Mouse (Mus musculus) stomach, postnatal 0 days (tissue): ENCODE measurements around the gene Cwc22. TPM values are rescaled to one million over a fixed set of nuclear protein-coding genes. Genes with fewer than 3 reads are reported as not detected.
A peak's percentile ranks its signal among the peaks of the same experiment; 100 is the strongest.

Experiments
- ATAC-seq: fragments of 200-750 bp; cut with Nextera tagmentation; 2 replicates; pipeline ENCODE4 v1.8.0; 2017; ENCODE audit not compliant: low FRiP score, low TSS enrichment
- DNase-seq: peaks from one replicate; pipeline ENCODE4 v3.0.0-alpha.2; 2016; ENCODE audit warnings: low spot score
- H3K27ac ChIP-seq: fragments of 300-500 bp; sonication (generic); replicated peaks from 2 replicates; pipeline ENCODE4 v1.5.1; 2014; ENCODE audit warnings: mild to moderate bottlenecking, control low read depth
- H3K27me3 ChIP-seq: fragments of 300-500 bp; sonication (generic); 2 replicates; pipeline ENCODE4 v1.6.1; 2014; ENCODE audit warnings: low read length; ENCODE audit not compliant: control insufficient read depth, insufficient read depth
- H3K36me3 ChIP-seq: fragments of 300-500 bp; sonication (generic); 2 replicates; pipeline ENCODE4 v1.6.1; 2014; ENCODE audit warnings: low read length, mixed read lengths; ENCODE audit not compliant: control insufficient read depth, insufficient read depth
- H3K4me1 ChIP-seq: fragments of 300-500 bp; sonication (generic); replicated peaks from 2 replicates; pipeline ENCODE4 v1.6.1; 2014; ENCODE audit warnings: antibody characterized with exemption; ENCODE audit not compliant: control insufficient read depth, insufficient read depth
- H3K4me2 ChIP-seq: fragments of 300-500 bp; sonication (generic); replicated peaks from 2 replicates; pipeline ENCODE4 v1.6.1; 2014; ENCODE audit warnings: low read depth, mild to moderate bottlenecking, control low read depth, moderate library complexity
- H3K4me3 ChIP-seq: fragments of 300-500 bp; sonication (generic); 2 replicates; pipeline ENCODE4 v1.5.1; 2014; ENCODE audit warnings: low read depth, low read length, control low read depth
- H3K9ac ChIP-seq: fragments of 300-500 bp; sonication (generic); 2 replicates; pipeline ENCODE4 v1.6.1; 2014; ENCODE audit warnings: mild to moderate bottlenecking, low read length, control low read depth, mixed read lengths
- H3K9me3 ChIP-seq: fragments of 300-500 bp; sonication (generic); 2 replicates; pipeline ENCODE4 v1.6.1; 2016; ENCODE audit warnings: low read length; ENCODE audit not compliant: control insufficient read depth
- CTCF ChIP-seq: IDR thresholded peaks from 2 replicates; pipeline ENCODE4 v1.5.1; 2016; ENCODE audit warnings: antibody characterized with exemption, low read depth, mild to moderate bottlenecking, moderate library complexity
- EP300 ChIP-seq: optimal IDR thresholded peaks from 2 replicates; pipeline ENCODE3; 2016; ENCODE audit warnings: antibody characterized with exemption
- WGBS: fragments of 180-500 bp; shearing (Covaris S2); extraction: QIAGEN DNeasy Blood & Tissue Kit; methylation state at CpG from one replicate; pipeline ENCODE4 v1.1.7; 2014; 5-methylcytosine and 5-hydroxymethylcytosine counted together
- polyA plus RNA-seq: library from polyadenylated mRNA; unstranded; fragments of >200 nt; fragmentation: Nextera tagmentation; extraction: Ambion mirVana; gene quantifications from 2 replicates; pipeline ENCODE4 v1.2.1, GENCODE M21; 2015

Cwc22 gene
- polyA plus RNA-seq, 1 experiment from 2014 or later = 13.7 TPM

DNA sequence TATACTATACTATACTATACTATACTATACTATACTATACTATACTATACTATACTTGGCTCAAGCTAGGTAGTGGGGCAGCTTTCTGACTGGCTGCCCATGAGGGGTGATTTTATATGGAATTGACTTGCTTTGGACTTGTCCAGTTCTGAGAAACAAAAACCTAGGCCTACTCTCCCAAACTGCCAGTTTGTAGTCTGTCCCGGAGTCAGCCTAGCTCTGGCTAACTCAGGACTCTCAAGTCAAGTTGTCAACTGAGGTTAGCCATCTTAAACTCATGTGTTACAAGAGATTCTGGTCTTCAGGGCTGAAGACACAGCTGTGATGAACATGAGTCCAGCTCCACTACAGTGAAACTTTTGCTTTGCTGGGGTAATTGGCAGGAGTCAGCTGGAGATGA, 3.3 kb upstream of the Cwc22 start:
- Histone ChIP-seq H3K36me3 (no peaks in the 10 kb centered on the region), H3K4me2 (no peak overlapping the region), H3K9ac (no peak overlapping the region), H3K27me3 (no peaks in the 10 kb centered on the region), H3K27ac (no peak overlapping the region), H3K9me3 (no peaks in the 10 kb centered on the region), H3K4me3 (no peak overlapping the region), H3K4me1 (peaks cover 4% of the 10 kb centered on the region; the same call in 1 of the 2 replicates)
- no peak for DNase-seq
- TF ChIP-seq CTCF (no peak), EP300 (no peak)
- no peak for ATAC-seq
- WGBS = 76% methylated on average over 1 of the region's 1 CpGs

DNA sequence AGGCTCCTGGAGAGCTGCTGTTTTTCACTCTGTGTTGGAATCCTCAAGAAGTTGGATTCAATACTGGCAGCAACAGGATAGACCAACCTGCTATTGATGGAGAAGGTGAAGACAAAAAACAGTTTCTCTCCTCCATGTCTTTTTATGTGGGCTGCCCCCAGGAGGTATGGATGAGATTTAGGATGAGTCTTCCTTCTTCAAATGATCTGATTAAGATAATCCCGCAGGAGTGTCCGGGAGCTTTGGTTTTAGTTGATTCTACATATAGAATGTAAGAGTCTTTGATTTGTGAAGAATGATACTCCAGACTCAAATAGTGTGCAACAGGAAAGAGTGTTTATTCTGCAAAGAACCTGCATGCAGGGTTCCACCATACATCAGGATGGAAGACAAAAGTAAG, 2.7 kb upstream of the Cwc22 start:
- Histone ChIP-seq H3K27ac (no peak overlapping the region), H3K9ac (no peak overlapping the region), H3K4me3 (no peak overlapping the region), H3K36me3 (no peaks in the 10 kb centered on the region), H3K9me3 (no peaks in the 10 kb centered on the region), H3K27me3 (no peaks in the 10 kb centered on the region), H3K4me2 (no peak overlapping the region), H3K4me1 (peaks cover 4% of the 10 kb centered on the region; the same call in 1 of the 2 replicates)
- 83% methylated on average over 2 of the region's 2 CpGs for WGBS
- TF ChIP-seq CTCF (no peak), EP300 (no peak)
- DNase-seq (no peak), ATAC-seq (no peak)

- TF ChIP-seq EP300 = no peak
- H3K27me3 ChIP-seq = no peaks in the 10 kb centered on the region
- H3K9ac ChIP-seq = no peak overlapping the region
- WGBS = 93% methylated on average over 1 of the region's 1 CpGs
- H3K4me3 ChIP-seq = no peak overlapping the region
- H3K4me2 ChIP-seq = no peak overlapping the region
- H3K36me3 ChIP-seq = no peaks in the 10 kb centered on the region
- ATAC-seq = no peak
- H3K27ac ChIP-seq = no peak overlapping the region
- H3K9me3 ChIP-seq = no peaks in the 10 kb centered on the region
- H3K4me1 ChIP-seq = peaks cover 4% of the 10 kb centered on the region; the same call in 1 of the 2 replicates
- no peak for DNase-seq
Measured at GRCm38 (mm10) chr2:77948126-77948525, 2.0 kb upstream of the Cwc22 start.

DNA sequence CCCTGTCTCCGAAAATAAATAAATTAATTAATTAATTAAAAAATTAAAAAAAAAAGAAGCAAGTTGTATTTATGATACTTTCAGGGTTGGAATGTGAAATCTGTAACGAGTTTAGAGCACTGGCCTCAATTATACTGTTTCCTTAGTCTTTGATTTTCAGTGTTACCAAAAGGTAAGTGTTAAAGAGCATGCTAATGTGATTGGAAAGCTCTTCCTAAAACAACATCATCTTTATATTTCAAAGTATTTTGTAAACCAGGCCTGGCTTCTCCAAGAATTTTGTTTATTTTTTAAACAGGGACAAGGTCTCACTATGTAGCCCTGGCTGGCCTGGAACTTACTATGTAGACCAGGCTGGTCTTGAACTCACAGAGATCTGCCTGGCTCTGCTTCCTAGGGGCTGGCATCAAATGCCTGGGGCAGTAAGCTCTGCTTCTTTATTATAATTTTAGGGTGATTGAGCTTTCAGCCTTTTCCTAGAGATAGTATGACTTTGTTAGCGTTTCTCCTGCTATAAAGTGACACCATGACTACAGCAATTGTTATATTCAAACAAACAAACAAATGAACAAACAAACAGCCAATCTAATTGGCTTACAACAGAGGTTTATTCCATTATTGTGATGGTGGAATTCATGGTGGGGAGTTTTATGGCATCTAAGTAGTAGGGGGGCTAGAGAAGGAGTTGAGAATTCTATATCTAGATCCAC, 1.1 kb upstream of the Cwc22 start:
- peaks cover 4% of the 10 kb centered on the region; the same call in 1 of the 2 replicates for H3K4me1 ChIP-seq
- WGBS = 69% methylated on average over 3 of the region's 3 CpGs
- ATAC-seq (no peak), DNase-seq (no peak)
- no peak overlapping the region for H3K9ac ChIP-seq
- TF ChIP-seq CTCF (no peak), EP300 (no peak)
- no peak overlapping the region for H3K4me2 ChIP-seq
- no peak overlapping the region for H3K4me3 ChIP-seq
- no peak overlapping the region for H3K27ac ChIP-seq
- H3K9me3 ChIP-seq = no peaks in the 10 kb centered on the region
- H3K36me3 ChIP-seq = no peaks in the 10 kb centered on the region
- no peaks in the 10 kb centered on the region for H3K27me3 ChIP-seq

DNA sequence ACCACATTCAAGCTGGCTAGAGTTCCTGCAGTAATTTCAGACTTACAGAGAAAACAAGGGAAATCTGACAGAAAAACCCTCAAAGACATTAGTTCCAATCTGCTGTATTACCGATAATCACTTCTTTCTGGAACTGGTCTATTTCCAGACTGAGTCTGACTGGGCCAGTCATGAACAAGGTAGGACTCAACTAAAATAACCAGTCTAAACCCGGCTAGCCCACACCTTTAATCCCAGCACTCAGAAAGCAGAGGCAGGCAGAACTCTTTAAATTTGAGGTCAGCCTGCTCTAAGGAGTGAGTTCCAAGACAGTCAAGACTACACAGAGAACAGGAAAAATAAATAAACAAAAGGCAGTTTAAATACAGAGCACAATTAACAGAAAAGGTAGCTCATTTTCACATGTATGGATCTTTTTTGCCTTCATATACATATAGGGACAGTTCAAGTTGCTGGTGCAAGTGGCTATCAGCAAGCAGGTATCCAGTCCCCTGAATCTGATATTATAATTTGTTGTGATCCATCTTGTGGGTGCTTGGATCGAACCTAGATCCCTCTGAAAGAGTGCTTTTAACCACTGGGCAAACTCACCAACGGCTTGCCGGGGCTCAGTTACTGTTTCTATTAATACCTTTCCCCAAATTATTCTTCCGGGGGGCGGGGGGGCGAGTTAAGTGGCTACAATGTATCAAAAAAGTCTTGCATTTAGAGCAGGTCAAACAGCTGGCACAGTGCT, 1.1 kb downstream of the Cwc22 start:
- Histone ChIP-seq H3K27me3 (no peaks in the 10 kb centered on the region), H3K27ac (peak overlapping the region; percentile 81; the same call in 1 of the 2 replicates), H3K4me2 (peak overlapping the region; percentile 70), H3K4me3 (peak overlapping the region; percentile 82), H3K9me3 (no peaks in the 10 kb centered on the region), H3K36me3 (no peaks in the 10 kb centered on the region), H3K4me1 (peaks cover 4% of the 10 kb centered on the region; the same call in 1 of the 2 replicates), H3K9ac (peak overlapping the region; percentile 96)
- TF ChIP-seq CTCF (no peak), EP300 (no peak)
- WGBS = 39% methylated on average over 8 of the region's 8 CpGs
- DNase-seq (no peak), ATAC-seq (no peak)

- DNase-seq (no peak), ATAC-seq (no peak)
- 92% methylated on average over 5 of the region's 5 CpGs for WGBS
- H3K27ac ChIP-seq = no peak overlapping the region
- no peaks in the 10 kb centered on the region for H3K36me3 ChIP-seq
- TF ChIP-seq EP300 = no peak
- TF ChIP-seq CTCF = no peak
- H3K4me1 ChIP-seq = peaks cover 4% of the 10 kb centered on the region; the same call in 1 of the 2 replicates
- no peak overlapping the region for H3K4me3 ChIP-seq
- H3K4me2 ChIP-seq = no peak overlapping the region
- H3K9ac ChIP-seq = no peak overlapping the region
- no peaks in the 10 kb centered on the region for H3K9me3 ChIP-seq
- no peaks in the 10 kb centered on the region for H3K27me3 ChIP-seq
Measured at GRCm38 (mm10) chr2:77944281-77944680, 1.9 kb downstream of the Cwc22 start.
